Mouse (Mus musculus) hindbrain, embryonic 11.5 days (tissue): Measurements from ENCODE around the gene Eif4a1. TPM values are rescaled to one million over a fixed set of nuclear protein-coding genes. Genes with fewer than 3 reads are reported as not detected.

Source experiments
- ATAC-seq: fragments of 200-750 bp; cut with Nextera tagmentation; 2 replicates; pipeline ENCODE4 v1.8.0; 2017; ENCODE audit warnings: mild to moderate bottlenecking, moderate TSS enrichment, moderate library complexity; ENCODE audit not compliant: low FRiP score
- DNase-seq: peaks from one replicate; pipeline ENCODE4 v3.0.0-alpha.2; 2015; ENCODE audit warnings: low spot score
- H3K27ac ChIP-seq: fragments of 300-500 bp; sonication (generic); 2 replicates; pipeline ENCODE4 v1.5.1; 2014; ENCODE audit warnings: mild to moderate bottlenecking, low read depth, low read length
- H3K27me3 ChIP-seq: fragments of 300-500 bp; sonication (generic); 2 replicates; pipeline ENCODE4 v1.6.1; 2014; ENCODE audit warnings: mild to moderate bottlenecking, low read length, moderate library complexity, mixed read lengths; ENCODE audit not compliant: control insufficient read depth, insufficient read depth
- H3K36me3 ChIP-seq: fragments of 300-500 bp; sonication (generic); 2 replicates; pipeline ENCODE4 v1.6.1; 2014; ENCODE audit warnings: mild to moderate bottlenecking, low read length, moderate library complexity, mixed read lengths; ENCODE audit not compliant: control insufficient read depth, insufficient read depth
- H3K4me1 ChIP-seq: fragments of 300-500 bp; sonication (generic); replicated peaks from 2 replicates; pipeline ENCODE4 v1.6.1; 2014; ENCODE audit warnings: low read length, mixed read lengths; ENCODE audit not compliant: control insufficient read depth, insufficient read depth
- H3K4me2 ChIP-seq: fragments of 300-500 bp; sonication (generic); replicated peaks from 2 replicates; pipeline ENCODE4 v1.6.1; 2014; ENCODE audit warnings: mild to moderate bottlenecking, low read depth, low read length
- H3K4me3 ChIP-seq: fragments of 300-500 bp; sonication (generic); 2 replicates; pipeline ENCODE4 v1.5.1; 2014; ENCODE audit warnings: low read depth, low read length
- H3K9ac ChIP-seq: fragments of 300-500 bp; sonication (generic); 2 replicates; pipeline ENCODE4 v1.6.1; 2014; ENCODE audit warnings: low read depth, low read length
- H3K9me3 ChIP-seq: fragments of 300-500 bp; sonication (generic); 2 replicates; pipeline ENCODE4 v1.6.1; 2016; ENCODE audit warnings: low read length; ENCODE audit not compliant: control insufficient read depth
- WGBS: fragments of 180-500 bp; shearing (Covaris S2); extraction: QIAGEN DNeasy Blood & Tissue Kit; methylation state at CpG from one replicate; pipeline ENCODE4 v1.1.7; 2014; 5-methylcytosine and 5-hydroxymethylcytosine counted together
- polyA plus RNA-seq: library from polyadenylated mRNA; unstranded; fragments of >200 nt; fragmentation: Nextera tagmentation; extraction: Ambion mirVana; gene quantifications from 2 replicates; pipeline ENCODE4 v1.2.1, GENCODE M21; 2014

Gene Eif4a1
- polyA plus RNA-seq, 1 experiment from 2014 or later = 905 TPM

GRCm38 (mm10) chr11:69671726-69672124 lies 498 bp downstream of the Eif4a1 start:
- H3K9me3 ChIP-seq = no peaks in the 10 kb centered on the region
- H3K27me3 ChIP-seq = no peaks in the 10 kb centered on the region
- peak overlapping the region; percentile 88 for H3K4me2 ChIP-seq
- no peak for DNase-seq
- H3K4me3 ChIP-seq = peak overlapping the region; percentile 87
- peak overlapping the region; percentile 96 for H3K9ac ChIP-seq
- no peaks in the 10 kb centered on the region; the same call in 1 of the 2 replicates for H3K4me1 ChIP-seq
- ATAC-seq = peak; percentile 6; the same call in 1 of the 2 replicates
- WGBS = under 1% methylated on average over 26 of the region's 43 CpGs
- H3K36me3 ChIP-seq = peaks cover 30% of the 10 kb centered on the region
- peak overlapping the region; percentile 93 for H3K27ac ChIP-seq

- H3K4me3 ChIP-seq = peak overlapping the region; percentile 87
- H3K36me3 ChIP-seq = peaks cover 24% of the 10 kb centered on the region
- H3K4me1 ChIP-seq = no peaks in the 10 kb centered on the region; the same call in 1 of the 2 replicates
- H3K27me3 ChIP-seq = no peaks in the 10 kb centered on the region
- H3K27ac ChIP-seq = peak overlapping the region; percentile 93
- WGBS = 2% methylated on average over 48 of the region's 61 CpGs
- peak; percentile 97 for DNase-seq
- H3K4me2 ChIP-seq = peak overlapping the region; percentile 88
- H3K9ac ChIP-seq = peak overlapping the region; percentile 96
- peak; percentile 75 for ATAC-seq
- no peaks in the 10 kb centered on the region for H3K9me3 ChIP-seq
These were observed 1.2 kb downstream of the Eif4a1 start for GRCm38 (mm10) chr11:69670786-69671725.

DNA sequence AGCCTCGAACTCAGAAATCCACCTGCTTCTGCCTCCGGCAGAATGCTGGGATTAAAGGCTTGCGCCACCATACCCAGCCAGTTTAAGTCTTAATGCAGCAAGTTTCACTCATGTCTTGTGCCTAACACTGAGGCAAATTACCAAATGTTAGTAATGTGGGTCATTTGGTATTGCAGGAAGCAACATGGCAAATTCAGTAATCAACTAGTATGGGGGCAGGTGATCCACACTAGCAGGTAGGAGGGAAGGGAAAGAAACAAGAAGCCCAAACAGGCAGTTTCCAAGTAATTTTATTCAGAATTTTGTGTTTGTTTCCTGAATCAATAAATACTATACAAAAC lies 5.6 kb downstream of the Eif4a1 start:
- H3K4me3 ChIP-seq = no peak overlapping the region
- H3K9ac ChIP-seq = no peak overlapping the region
- H3K27me3 ChIP-seq = no peaks in the 10 kb centered on the region
- H3K4me2 ChIP-seq = no peak overlapping the region
- H3K36me3 ChIP-seq = peaks cover 19% of the 10 kb centered on the region
- 87% methylated on average over 3 of the region's 3 CpGs for WGBS
- peaks cover 4% of the 10 kb centered on the region; the same call in 1 of the 2 replicates for H3K4me1 ChIP-seq
- no peaks in the 10 kb centered on the region for H3K9me3 ChIP-seq
- H3K27ac ChIP-seq = no peak overlapping the region
- no peak for DNase-seq
- ATAC-seq = no peak

DNA sequence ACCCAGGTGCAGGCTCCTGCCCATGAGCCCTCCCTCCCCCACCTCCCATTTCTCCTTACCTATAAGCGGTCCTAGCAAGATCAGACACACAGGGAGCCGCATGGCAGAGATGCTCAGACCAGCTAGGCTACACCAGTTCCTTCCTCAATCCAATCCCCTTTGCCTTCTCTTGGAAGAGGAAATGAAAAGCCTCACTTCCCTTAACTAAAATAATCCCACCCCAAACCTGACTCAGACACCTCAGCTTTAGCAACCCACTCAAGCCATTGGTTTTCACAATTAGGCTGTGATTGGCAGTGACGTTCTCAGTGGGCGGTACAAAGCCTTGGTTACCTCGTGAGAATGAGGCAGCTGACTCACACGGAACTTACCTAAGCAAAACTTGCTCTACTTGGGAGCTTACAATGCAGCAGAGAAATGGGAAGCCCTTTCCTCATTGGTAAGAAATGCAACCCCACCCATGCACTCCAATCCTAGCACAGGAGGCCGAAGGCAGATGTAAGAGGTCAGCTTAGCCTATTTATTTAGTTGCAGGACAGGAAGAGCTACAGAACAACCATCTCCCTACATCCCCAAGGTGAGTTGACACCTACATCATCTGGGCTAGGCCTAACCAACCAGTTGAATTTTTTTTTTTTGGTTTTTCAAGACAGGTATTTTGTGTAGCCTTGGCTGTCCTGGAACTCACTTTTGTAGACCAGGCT lies 6.1 kb downstream of the Eif4a1 start, which contains the start of gene Cd68:
Gene Cd68, minus strand, starts transcription at position 193 of the 704 bp plus-strand sequence.
- Histone ChIP-seq H3K9ac (no peak within 1 kb of the TSS), H3K27ac (0 out of 2 replicates have a peak within 1 kb of the TSS, but pooled peaks have one; percentile 13), H3K4me2 (no peak within 1 kb of the TSS), H3K36me3 (peaks cover 19% of the 10 kb centered on the region), H3K9me3 (no peaks in the 10 kb centered on the region), H3K4me1 (peaks cover 4% of the 10 kb centered on the region; the same call in 1 of the 2 replicates), H3K4me3 (0 out of 2 replicates have a peak within 1 kb of the TSS, but pooled peaks have one; percentile 6), H3K27me3 (no peaks in the 10 kb centered on the region)
- DNase-seq = peak; percentile 39
- ATAC-seq = no peak
- WGBS = 36% methylated on average over 7 of the region's 7 CpGs

GRCm38 (mm10) chr11:69665457-69665960 lies 6.7 kb downstream of the Eif4a1 start:
- Histone ChIP-seq H3K9ac (no peak overlapping the region), H3K4me3 (no peak overlapping the region)

DNA sequence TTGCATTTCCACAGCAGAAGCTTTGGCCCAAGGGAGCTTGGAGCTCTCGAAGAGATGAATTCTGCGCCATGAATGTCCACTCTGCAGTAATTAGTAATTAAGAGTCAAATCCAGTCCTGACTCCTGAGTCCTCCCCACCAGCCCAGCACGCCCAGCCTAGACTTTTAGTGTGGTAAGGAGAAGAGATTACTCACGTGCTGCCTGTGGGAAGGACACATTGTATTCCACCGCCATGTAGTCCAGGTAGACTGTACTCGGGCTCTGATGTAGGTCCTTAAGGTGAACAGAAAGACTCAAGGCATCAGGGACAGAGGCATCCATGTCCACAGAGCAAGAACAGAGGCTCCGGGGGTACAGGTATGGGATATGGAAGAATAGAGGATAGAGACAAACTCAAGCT lies 7.4 kb downstream of the Eif4a1 start:
- Histone ChIP-seq H3K27me3 (no peaks in the 10 kb centered on the region), H3K9me3 (no peaks in the 10 kb centered on the region), H3K9ac (no peak overlapping the region), H3K36me3 (peaks cover 19% of the 10 kb centered on the region), H3K4me3 (0 out of 2 replicates have a peak overlapping the region, but pooled peaks have one; percentile 6), H3K4me2 (no peak overlapping the region), H3K4me1 (peaks cover 4% of the 10 kb centered on the region; the same call in 1 of the 2 replicates), H3K27ac (no peak overlapping the region)
- DNase-seq (no peak), ATAC-seq (no peak)
- WGBS = 95% methylated on average over 7 of the region's 7 CpGs

More at GRCm38 (mm10) chr11:69665457-69665960, 6.7 kb downstream of the Eif4a1 start:
- Histone ChIP-seq H3K36me3 (peaks cover 19% of the 10 kb centered on the region), H3K4me2 (no peak overlapping the region), H3K27me3 (no peaks in the 10 kb centered on the region), H3K4me1 (peaks cover 4% of the 10 kb centered on the region; the same call in 1 of the 2 replicates), H3K9me3 (no peaks in the 10 kb centered on the region), H3K27ac (0 out of 2 replicates have a peak overlapping the region, but pooled peaks have one; percentile 13)
- DNase-seq = no peak
- ATAC-seq = no peak
- 82% methylated on average over 8 of the region's 9 CpGs for WGBS

- Histone ChIP-seq H3K27ac (peak overlapping the region; percentile 79; the same call in 1 of the 2 replicates), H3K27me3 (no peaks in the 10 kb centered on the region), H3K4me1 (peaks cover 4% of the 10 kb centered on the region; the same call in 1 of the 2 replicates), H3K9ac (no peak overlapping the region), H3K4me3 (no peak overlapping the region), H3K36me3 (peaks cover 15% of the 10 kb centered on the region), H3K9me3 (no peaks in the 10 kb centered on the region), H3K4me2 (no peak overlapping the region)
- WGBS = 92% methylated on average over 6 of the region's 6 CpGs
- ATAC-seq (no peak), DNase-seq (no peak)
These were observed 8.4 kb downstream of the Eif4a1 start for GRCm38 (mm10) chr11:69663795-69664194.

DNA sequence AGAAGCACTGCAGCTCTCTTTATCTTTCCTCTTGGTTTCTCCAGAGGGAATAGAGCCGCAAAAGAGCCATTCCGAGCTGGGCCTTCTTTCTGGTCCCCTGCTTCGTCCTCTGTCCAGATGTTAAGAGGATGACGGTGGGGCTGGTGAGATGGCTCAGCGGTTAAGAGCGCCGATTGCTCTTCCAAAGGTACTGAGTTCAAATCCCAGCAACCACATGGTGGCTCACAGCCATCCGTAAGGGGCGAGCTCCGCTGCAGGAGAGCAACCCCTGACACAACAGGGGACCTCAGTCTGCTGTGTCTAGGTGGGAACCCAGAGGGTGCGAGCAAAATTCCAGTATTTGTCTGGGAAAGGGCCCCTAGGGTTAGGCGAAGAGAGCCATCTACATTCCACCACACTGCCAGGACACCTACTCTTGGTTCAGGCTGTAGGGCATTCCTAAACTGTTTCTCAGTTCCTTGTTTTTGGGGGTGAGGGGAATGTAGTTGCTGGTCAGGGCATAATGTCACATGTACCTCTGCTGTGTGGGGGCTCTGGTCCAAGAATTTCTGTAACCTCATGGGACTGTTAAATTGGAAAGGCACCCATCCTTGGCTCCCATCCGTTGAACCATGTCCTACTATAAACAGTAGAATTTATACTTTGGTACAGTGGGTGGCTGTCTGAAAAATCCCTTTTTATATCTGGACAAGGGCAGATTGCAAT lies 9.1 kb downstream of the Eif4a1 start:
- peak; percentile 28 for ATAC-seq
- Histone ChIP-seq H3K4me2 (peak overlapping the region; percentile 38), H3K4me1 (peaks cover 4% of the 10 kb centered on the region; the same call in 1 of the 2 replicates), H3K27me3 (no peaks in the 10 kb centered on the region), H3K9ac (peak overlapping the region; percentile 8; the same call in 1 of the 2 replicates), H3K9me3 (no peaks in the 10 kb centered on the region), H3K36me3 (peaks cover 10% of the 10 kb centered on the region), H3K4me3 (peak overlapping the region; percentile 50; the same call in 1 of the 2 replicates), H3K27ac (peak overlapping the region; percentile 79)
- no peak for DNase-seq
- WGBS = 70% methylated on average over 13 of the region's 13 CpGs
